Mouse (Mus musculus) olfactory bulb, adult 2 months (tissue): ENCODE results near the gene Gm21905.

Experiments used
- CTCF ChIP-seq: fragments of 200-500 bp; IDR thresholded peaks from 2 replicates; pipeline ENCODE4 v1.5.1; 2012; ENCODE audit warnings: low read depth, mild to moderate bottlenecking, low read length, moderate library complexity; ENCODE audit not compliant: insufficient read depth
- POLR2A ChIP-seq: fragments of 200-500 bp; IDR thresholded peaks from 2 replicates; pipeline ENCODE4 v1.6.1; 2012; ENCODE audit warnings: mild to moderate bottlenecking, low read depth, low read length, moderate library complexity; ENCODE audit not compliant: insufficient read depth

DNA sequence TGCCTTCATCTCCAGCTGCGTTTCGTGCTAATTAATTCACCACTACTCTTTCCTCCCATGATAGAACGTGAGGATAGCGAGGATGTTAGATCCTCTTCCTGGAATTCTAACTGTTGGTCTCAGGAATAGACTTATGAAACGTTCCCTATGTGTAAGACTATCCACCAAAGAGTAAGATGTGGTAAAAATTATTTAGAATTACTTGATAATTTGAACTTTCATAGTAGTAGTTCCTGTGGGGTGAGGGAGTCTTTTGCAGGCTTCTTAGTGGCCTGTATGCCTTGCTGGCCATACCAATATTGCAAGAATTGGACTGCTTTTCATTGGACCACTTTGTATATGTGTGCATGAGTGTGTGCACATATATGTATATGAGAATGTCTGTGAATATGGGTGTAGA is at the start of gene Gm21905:
- TF ChIP-seq CTCF = no peak
- TF ChIP-seq POLR2A = no peak
